Mouse (Mus musculus): ENCODE results near the gene Draxin. TPM values are rescaled to one million over a fixed set of nuclear protein-coding genes. Genes with fewer than 3 reads are reported as not detected.

Draxin gene
- total and polyA plus RNA-seq, 3 experiments = 0.16 TPM; not detected in 2

GRCm38 (mm10) chr4:148170842-148171241 is 40.3 kb upstream of the Draxin start:
- no peaks in the 10 kb centered on the region for H3K9me3 ChIP-seq (replicated peaks)
- H3K36me3 ChIP-seq (replicated peaks) = no peaks in the 10 kb centered on the region
- DNase-seq (ENCODE audit: low spot score) (peak; percentile 40), ATAC-seq (ENCODE audit: extremely low read depth, insufficient number of reproducible peaks, low FRiP score, poor library complexity, severe bottlenecking) (no peak)
- no peak for TF ChIP-seq GATA1 (IDR thresholded peaks at IDR 0.05; ENCODE audit: borderline replicate concordance, low read length)
- TF ChIP-seq CTCF (IDR thresholded peaks at IDR 0.05; ENCODE audit: low read depth, low read length) = peak; percentile 97
- H3K4me1 ChIP-seq (ENCODE audit: insufficient read depth, low read depth, low read length) = no peaks in the 10 kb centered on the region
- no peak overlapping the region for H3K4me3 ChIP-seq (ENCODE audit: low read depth, low read length)
- peaks cover 35% of the 10 kb centered on the region for H3K27me3 ChIP-seq (ENCODE audit: insufficient read depth, low read length)

- ATAC-seq (ENCODE audit: extremely low read depth, insufficient number of reproducible peaks, low FRiP score, poor library complexity, severe bottlenecking) (no peak), DNase-seq (ENCODE audit: low spot score) (no peak)
- peaks cover 5% of the 10 kb centered on the region; the same call in 1 of the 2 replicates for H3K4me1 ChIP-seq (ENCODE audit: insufficient read depth, low read depth, low read length)
- no peak overlapping the region for H3K4me3 ChIP-seq (ENCODE audit: low read depth, low read length)
- H3K9me3 ChIP-seq (replicated peaks) = no peaks in the 10 kb centered on the region
- H3K36me3 ChIP-seq (replicated peaks) = no peaks in the 10 kb centered on the region
- TF ChIP-seq GATA1 (IDR thresholded peaks at IDR 0.05; ENCODE audit: borderline replicate concordance, low read length) (no peak), GATA2 (IDR thresholded peaks at IDR 0.05; ENCODE audit: borderline replicate concordance, low read depth, low read length) (no peak)
- peaks cover 43% of the 10 kb centered on the region for H3K27me3 ChIP-seq (ENCODE audit: insufficient read depth, low read length)
Measured at GRCm38 (mm10) chr4:148169586-148169985, 39.1 kb upstream of the Draxin start.

GRCm38 (mm10) chr4:148168287-148168686 is 37.8 kb upstream of the Draxin start:
- H3K36me3 ChIP-seq (replicated peaks) = no peaks in the 10 kb centered on the region
- DNase-seq (ENCODE audit: low spot score) = peak; percentile 66
- H3K9me3 ChIP-seq (replicated peaks) = no peaks in the 10 kb centered on the region
- TF ChIP-seq GATA2 (IDR thresholded peaks at IDR 0.05; ENCODE audit: borderline replicate concordance, low read depth, low read length) = no peak
- TF ChIP-seq CTCF (IDR thresholded peaks at IDR 0.05; ENCODE audit: low read depth, low read length) = peak; percentile 47; the same call in 1 of the 2 replicates
- no peak for TF ChIP-seq TAL1 (conservative IDR thresholded peaks at IDR 0.05; ENCODE audit: low read depth, low read length)
- H3K4me1 ChIP-seq (ENCODE audit: insufficient read depth, low read depth, low read length) = peaks cover 17% of the 10 kb centered on the region
- peak; percentile 62; the same call in 1 of the 2 replicates for ATAC-seq (ENCODE audit: extremely low read depth, insufficient number of reproducible peaks, low FRiP score, poor library complexity, severe bottlenecking)
- no peak overlapping the region for H3K4me3 ChIP-seq (ENCODE audit: low read depth, low read length)
- peaks cover 48% of the 10 kb centered on the region for H3K27me3 ChIP-seq (ENCODE audit: insufficient read depth, low read length)

GRCm38 (mm10) chr4:148166986-148167385 is 36.5 kb upstream of the Draxin start:
- Histone ChIP-seq H3K4me1 (ENCODE audit: insufficient read depth, low read depth, low read length) (peaks cover 17% of the 10 kb centered on the region), H3K27me3 (ENCODE audit: insufficient read depth, low read length) (peaks cover 53% of the 10 kb centered on the region), H3K9me3 (replicated peaks) (no peaks in the 10 kb centered on the region), H3K36me3 (replicated peaks) (no peaks in the 10 kb centered on the region), H3K4me3 (ENCODE audit: low read depth, low read length) (no peak overlapping the region)
- TF ChIP-seq GATA2 (IDR thresholded peaks at IDR 0.05; ENCODE audit: borderline replicate concordance, low read depth, low read length) (no peak), CTCF (IDR thresholded peaks at IDR 0.05; ENCODE audit: low read depth, low read length) (no peak), GATA1 (IDR thresholded peaks at IDR 0.05; ENCODE audit: borderline replicate concordance, low read length) (no peak), POLR2AphosphoS5 (IDR thresholded peaks at IDR 0.05; ENCODE audit: insufficient replicate concordance, low read depth, low read length) (no peak), TAL1 (conservative IDR thresholded peaks at IDR 0.05; ENCODE audit: low read depth, low read length) (no peak)
- peak; percentile 36 for DNase-seq (ENCODE audit: low spot score)
- ATAC-seq (ENCODE audit: extremely low read depth, insufficient number of reproducible peaks, low FRiP score, poor library complexity, severe bottlenecking) = no peak

- Histone ChIP-seq H3K4me3 (ENCODE audit: low read depth, low read length) (no peak overlapping the region), H3K9me3 (replicated peaks) (no peaks in the 10 kb centered on the region), H3K27me3 (ENCODE audit: insufficient read depth, low read length) (peaks cover 56% of the 10 kb centered on the region), H3K36me3 (replicated peaks) (no peaks in the 10 kb centered on the region), H3K4me1 (ENCODE audit: insufficient read depth, low read depth, low read length) (peaks cover 17% of the 10 kb centered on the region)
- DNase-seq (ENCODE audit: low spot score) (no peak), ATAC-seq (ENCODE audit: extremely low read depth, insufficient number of reproducible peaks, low FRiP score, poor library complexity, severe bottlenecking) (no peak)
- TF ChIP-seq CTCF (IDR thresholded peaks at IDR 0.05; ENCODE audit: low read depth, low read length) (no peak), POLR2AphosphoS5 (IDR thresholded peaks at IDR 0.05; ENCODE audit: insufficient replicate concordance, low read depth, low read length) (no peak), GATA1 (IDR thresholded peaks at IDR 0.05; ENCODE audit: borderline replicate concordance, low read length) (no peak), TAL1 (conservative IDR thresholded peaks at IDR 0.05; ENCODE audit: low read depth, low read length) (no peak), GATA2 (IDR thresholded peaks at IDR 0.05; ENCODE audit: borderline replicate concordance, low read depth, low read length) (no peak)
Measured at GRCm38 (mm10) chr4:148166431-148166830, 35.9 kb upstream of the Draxin start.

- H3K4me3 ChIP-seq (ENCODE audit: low read depth, low read length) = no peak overlapping the region
- H3K4me1 ChIP-seq (ENCODE audit: insufficient read depth, low read depth, low read length) = peaks cover 26% of the 10 kb centered on the region
- H3K9me3 ChIP-seq (replicated peaks) = no peaks in the 10 kb centered on the region
- H3K27me3 ChIP-seq (ENCODE audit: insufficient read depth, low read length) = peaks cover 64% of the 10 kb centered on the region
- TF ChIP-seq CTCF (IDR thresholded peaks at IDR 0.05; ENCODE audit: low read depth, low read length) (no peak), GATA1 (IDR thresholded peaks at IDR 0.05; ENCODE audit: borderline replicate concordance, low read length) (no peak), TAL1 (conservative IDR thresholded peaks at IDR 0.05; ENCODE audit: low read depth, low read length) (no peak), GATA2 (IDR thresholded peaks at IDR 0.05; ENCODE audit: borderline replicate concordance, low read depth, low read length) (no peak), POLR2AphosphoS5 (IDR thresholded peaks at IDR 0.05; ENCODE audit: insufficient replicate concordance, low read depth, low read length) (no peak)
- DNase-seq (ENCODE audit: low spot score) = no peak
- no peaks in the 10 kb centered on the region for H3K36me3 ChIP-seq (replicated peaks)
- ATAC-seq (ENCODE audit: extremely low read depth, insufficient number of reproducible peaks, low FRiP score, poor library complexity, severe bottlenecking) = no peak
Measured at GRCm38 (mm10) chr4:148165551-148165950, 35.1 kb upstream of the Draxin start.

- Histone ChIP-seq H3K27me3 (ENCODE audit: insufficient read depth, low read length) (peaks cover 62% of the 10 kb centered on the region), H3K4me3 (ENCODE audit: low read depth, low read length) (no peak overlapping the region), H3K4me1 (ENCODE audit: insufficient read depth, low read depth, low read length) (peaks cover 36% of the 10 kb centered on the region), H3K9me3 (replicated peaks) (no peaks in the 10 kb centered on the region), H3K36me3 (replicated peaks) (no peaks in the 10 kb centered on the region)
- TF ChIP-seq GATA1 (IDR thresholded peaks at IDR 0.05; ENCODE audit: borderline replicate concordance, low read length) (no peak), POLR2AphosphoS5 (IDR thresholded peaks at IDR 0.05; ENCODE audit: insufficient replicate concordance, low read depth, low read length) (no peak), CTCF (IDR thresholded peaks at IDR 0.05; ENCODE audit: low read depth, low read length) (no peak), TAL1 (conservative IDR thresholded peaks at IDR 0.05; ENCODE audit: low read depth, low read length) (no peak), GATA2 (IDR thresholded peaks at IDR 0.05; ENCODE audit: borderline replicate concordance, low read depth, low read length) (no peak)
- no peak for ATAC-seq (ENCODE audit: extremely low read depth, insufficient number of reproducible peaks, low FRiP score, poor library complexity, severe bottlenecking)
- no peak for DNase-seq (ENCODE audit: low spot score)
Measured at GRCm38 (mm10) chr4:148164461-148164860, 34.0 kb upstream of the Draxin start.

Measured in G1E (cell line).